ENCODE assay signal across 9 mouse cellular contexts in the genomic region with DNA sequence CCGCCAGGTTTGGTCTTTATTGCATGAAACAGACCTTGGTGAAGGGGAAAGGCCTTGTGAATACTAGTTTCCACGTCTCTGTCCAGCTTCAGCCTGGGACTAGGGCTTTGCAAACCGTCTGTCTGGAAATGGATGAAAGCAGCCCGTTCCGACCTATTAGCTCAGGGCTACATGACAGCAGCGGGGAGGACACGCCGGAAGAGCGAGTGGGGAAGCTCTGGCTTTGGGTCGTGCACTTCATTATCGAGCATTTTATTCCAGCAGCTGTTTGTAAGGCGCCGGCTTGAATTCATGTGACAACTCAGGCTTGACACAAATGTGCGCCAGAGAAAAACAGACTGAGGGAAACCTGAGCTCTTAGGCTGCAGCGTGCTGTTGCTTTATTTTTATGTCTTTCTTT. TPM values are rescaled to one million over a fixed set of nuclear protein-coding genes. Genes with fewer than 3 reads are reported as not detected.
DNase-seq lines count a peak whose midpoint lies in the region; ATAC-seq lines count a peak whose summit lies in the region.
"Had no signal": no experiment of that assay in that cellular context is flagged by ENCODE, and none has a peak within 500 bp of the region (broad histone marks: within the 10 kb centered on the region; RNA-seq: fewer than 3 reads in every experiment).

No protein-coding gene starts in this region.

- H3K27me3 ChIP-seq in forebrain, embryonic 14.5 days (replicated peaks; ENCODE audit: control insufficient read depth, insufficient read depth, low read length) = no peaks in the 10 kb centered on the region
- H3K27me3 ChIP-seq in midbrain, embryonic 13.5 days = no peaks in the 10 kb centered on the region

- peak; percentile 31 for DNase-seq in gastrocnemius, postnatal 10 days
- DNase-seq in gastrocnemius, adult 8-10 months (ENCODE audit: low spot score in 2 of 2) = no peak
- DNase-seq in forebrain, embryonic 14.5 days (ENCODE audit: low spot score) = peak; percentile 62
- DNase-seq in kidney, adult 18-20 months = peak; percentile 55
- DNase-seq in layer of hippocampus, postnatal 14 days (ENCODE audit: low spot score in 2 of 2) = no peak
- no peak for DNase-seq in urinary bladder, adult 2 months (ENCODE audit: low spot score)
- DNase-seq in left cerebral cortex, postnatal 4 days = no peak

- 64% methylated on average over 15 of the region's 15 CpGs for WGBS in forebrain, embryonic 14.5 days
- WGBS in midbrain, embryonic 13.5 days = 43% methylated on average over 15 of the region's 15 CpGs

- ATAC-seq in forebrain, embryonic 14.5 days = 0 out of 2 replicates have a peak, but pooled peaks have one; percentile 17
- ATAC-seq in midbrain, embryonic 13.5 days = peak; percentile 73

- 0 out of 2 replicates have a peak, but pooled peaks cover 3% of the 10 kb centered on the region for H3K36me3 ChIP-seq in forebrain, embryonic 14.5 days (ENCODE audit: control insufficient read depth, insufficient read depth, low read length)
- peaks cover 7% of the 10 kb centered on the region; the same call in 1 of the 2 replicates for H3K36me3 ChIP-seq in midbrain, embryonic 13.5 days

- no peaks in the 10 kb centered on the region for H3K9me3 ChIP-seq in forebrain, embryonic 14.5 days (replicated peaks; ENCODE audit: control insufficient read depth, low read length)
- no peaks in the 10 kb centered on the region for H3K9me3 ChIP-seq in midbrain, embryonic 13.5 days

- intact Hi-C loops in left cerebral cortex, postnatal 4 days (cut with DNase I) = no loop called here

- no peak overlapping the region; the same call in 1 of the 2 replicates for H3K4me2 ChIP-seq in forebrain, embryonic 14.5 days (ENCODE audit: low read length)
- H3K4me2 ChIP-seq in midbrain, embryonic 13.5 days (replicated peaks) = peak overlapping the region; percentile 17; the same call in 1 of the 2 replicates

- peaks cover 16% of the 10 kb centered on the region for H3K4me1 ChIP-seq in forebrain, embryonic 14.5 days (ENCODE audit: control insufficient read depth, insufficient read depth, low read length)
- H3K4me1 ChIP-seq in midbrain, embryonic 13.5 days (replicated peaks) = peaks cover 23% of the 10 kb centered on the region

- no peak overlapping the region for H3K4me3 ChIP-seq in forebrain, embryonic 14.5 days (ENCODE audit: low read depth, low read length)
- H3K4me3 ChIP-seq in midbrain, embryonic 13.5 days (replicated peaks) = no peak overlapping the region
- H3K4me3 ChIP-seq: erythroblast, embryonic 14.5 days had no signal

- H3K9ac ChIP-seq in forebrain, embryonic 14.5 days (ENCODE audit: low read length) = no peak overlapping the region; the same call in 1 of the 2 replicates
- H3K9ac ChIP-seq in midbrain, embryonic 13.5 days (replicated peaks) = no peak overlapping the region

- H3K27ac ChIP-seq in forebrain, embryonic 14.5 days (ENCODE audit: low read depth, low read length) = no peak overlapping the region
- H3K27ac ChIP-seq in midbrain, embryonic 13.5 days = peak overlapping the region; percentile 9

RNA-seq across cellular contexts. Expression of gene Bcl2l11, which starts 13.9 kb away (rescaled TPM):
- total RNA-seq in gastrocnemius, postnatal 10 days (2021) = 10 to 100 TPM; 11.5 to 16.7 TPM
- 1 to 10 TPM; 2.7 to 5.9 (median 5.1) TPM for total RNA-seq in gastrocnemius, adult 8-10 months (2022)
- 6.6 and 8.2 TPM in 2 replicates for polyA plus RNA-seq in forebrain, embryonic 14.5 days (2014; fragmentation: Nextera tagmentation; extraction: Ambion mirVana)
- polyA plus RNA-seq in midbrain, embryonic 13.5 days (2015; fragmentation: Nextera tagmentation; extraction: Ambion mirVana) = 10.6 and 13.3 TPM in 2 replicates
- total RNA-seq in layer of hippocampus, postnatal 14 days (2021) = 1 to 10 TPM; 8.4 to 8.8 TPM
- 13.4 and 14.4 TPM in 2 replicates for polyA plus RNA-seq in urinary bladder, adult 2 months (2012; rRNA removed)
- total RNA-seq in left cerebral cortex, postnatal 4 days (2021) = 1 to 10 TPM; 7.1 to 8.9 TPM

Comparison
In these comparisons a context has a peak if more than half of its experiments do, and no peak if none do; other contexts are left out.
1. DNase-seq: peak in gastrocnemius, postnatal 10 days (single experiment), forebrain, embryonic 14.5 days (single experiment) and kidney, adult 18-20 months (single experiment); none in gastrocnemius, adult 8-10 months (0 of 2), layer of hippocampus, postnatal 14 days (0 of 2), urinary bladder, adult 2 months (single experiment) and left cerebral cortex, postnatal 4 days (single experiment).